Mouse (Mus musculus): Measurements from ENCODE around the gene Prr14.

DNA sequence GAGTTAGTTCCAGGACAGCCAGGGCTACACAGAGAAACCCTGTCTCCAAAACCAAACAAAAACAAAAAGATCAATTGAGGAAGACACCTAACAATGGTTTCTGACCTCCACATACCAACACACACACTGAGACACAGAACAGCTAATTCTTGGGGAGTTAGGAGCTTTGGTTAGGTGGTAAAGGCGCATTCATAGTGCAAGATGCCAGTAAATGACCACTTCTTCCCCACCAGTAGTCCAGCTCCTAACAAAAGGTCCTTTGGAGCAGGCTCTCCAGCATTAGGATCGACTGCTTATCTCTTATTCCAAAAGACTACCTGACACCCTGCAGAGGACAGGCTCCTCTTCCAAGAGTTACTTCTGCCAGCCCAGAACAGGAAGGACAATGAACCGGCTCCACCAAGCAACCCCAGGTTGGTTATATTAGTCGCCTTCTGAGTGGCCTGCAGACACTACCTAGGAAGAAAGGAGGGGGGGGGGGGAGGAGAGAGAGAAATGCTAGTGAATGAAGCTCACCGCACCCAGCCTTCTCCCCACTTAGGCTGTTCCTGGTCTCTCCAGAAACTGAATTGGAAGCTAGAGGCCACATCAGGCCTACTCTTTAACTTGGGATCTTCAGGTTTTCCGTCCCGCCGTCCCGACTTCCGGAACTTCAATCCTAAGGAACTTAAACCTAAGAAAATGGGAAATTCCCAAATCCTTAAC, 10.8 kb downstream of the Prr14 start:
- TF ChIP-seq POLR2A (IDR thresholded peaks at IDR 0.05; ENCODE audit: low read depth, low read length), result no peak
- no peak for TF ChIP-seq CTCF (IDR thresholded peaks at IDR 0.05; ENCODE audit: extremely low read depth, insufficient read length, insufficient replicate concordance, low read depth, low read length)

Measured in small intestine, adult 2 months (tissue).